Mouse (Mus musculus) forebrain, embryonic 13.5 days (tissue): ENCODE measurements around the gene Tmem234. TPM values are rescaled to one million over a fixed set of nuclear protein-coding genes. Genes with fewer than 3 reads are reported as not detected.
A peak's percentile ranks its signal among the peaks of the same experiment; 100 is the strongest.

Experiments used
- ATAC-seq: fragments of 200-750 bp; cut with Nextera tagmentation; 2 replicates; pipeline ENCODE4 v1.8.0; 2017
- H3K27ac ChIP-seq: fragments of 300-500 bp; sonication (generic); 2 replicates; pipeline ENCODE4 v1.5.1; 2015; ENCODE audit warnings: inconsistent platforms, mild to moderate bottlenecking, moderate library complexity
- H3K27me3 ChIP-seq: fragments of 300-500 bp; sonication (generic); 2 replicates; pipeline ENCODE4 v1.6.1; 2015; ENCODE audit warnings: mild to moderate bottlenecking, inconsistent platforms
- H3K36me3 ChIP-seq: fragments of 300-500 bp; sonication (generic); 2 replicates; pipeline ENCODE4 v1.6.1; 2015; ENCODE audit warnings: mild to moderate bottlenecking, inconsistent platforms; ENCODE audit not compliant: poor library complexity, severe bottlenecking
- H3K4me1 ChIP-seq: fragments of 300-500 bp; sonication (generic); 2 replicates; pipeline ENCODE4 v1.6.1; 2015; ENCODE audit warnings: inconsistent platforms
- H3K4me2 ChIP-seq: fragments of 300-500 bp; sonication (generic); 2 replicates; pipeline ENCODE4 v1.6.1; 2015; ENCODE audit warnings: inconsistent platforms, mild to moderate bottlenecking, moderate library complexity
- H3K4me3 ChIP-seq: fragments of 300-500 bp; sonication (generic); 2 replicates; pipeline ENCODE4 v1.5.1; 2015; ENCODE audit warnings: mild to moderate bottlenecking, inconsistent platforms
- H3K9ac ChIP-seq: fragments of 300-500 bp; sonication (generic); 2 replicates; pipeline ENCODE4 v1.6.1; 2015; ENCODE audit warnings: mild to moderate bottlenecking, inconsistent platforms
- H3K9me3 ChIP-seq: fragments of 300-500 bp; sonication (generic); replicated peaks from 2 replicates; pipeline ENCODE4 v1.6.1; 2016; ENCODE audit warnings: inconsistent platforms
- WGBS: fragments of 180-500 bp; shearing (Covaris S2); methylation state at CpG from one replicate; pipeline ENCODE4 v1.1.7; 2015; 5-methylcytosine and 5-hydroxymethylcytosine counted together
- polyA plus RNA-seq: library from polyadenylated mRNA; unstranded; fragments of >200 nt; fragmentation: Nextera tagmentation; extraction: Ambion mirVana; gene quantifications from 2 replicates; pipeline ENCODE4 v1.2.1, GENCODE M21; 2015

Gene Tmem234
- polyA plus RNA-seq, 1 experiment from 2014 or later: 186 TPM

- Histone ChIP-seq H3K4me1 (peaks cover 5% of the 10 kb centered on the region), H3K4me3 (peak overlapping the region; percentile 37; the same call in 1 of the 2 replicates), H3K27ac (no peak overlapping the region), H3K4me2 (peak overlapping the region; percentile 63), H3K9ac (0 out of 2 replicates have a peak overlapping the region, but pooled peaks have one; percentile 45), H3K27me3 (no peaks in the 10 kb centered on the region), H3K9me3 (no peaks in the 10 kb centered on the region), H3K36me3 (no peaks in the 10 kb centered on the region)
- ATAC-seq: no peak
- 87% methylated on average over 1 of the region's 1 CpGs for WGBS
These were observed 16.1 kb upstream of the Tmem234 start for GRCm38 (mm10) chr4:129584370-129584769.

GRCm38 (mm10) chr4:129584884-129585608, 15.4 kb upstream of the Tmem234 start:
- Histone ChIP-seq H3K4me2 (peak overlapping the region; percentile 63), H3K9me3 (no peaks in the 10 kb centered on the region), H3K4me1 (peaks cover 5% of the 10 kb centered on the region), H3K36me3 (0 out of 2 replicates have a peak, but pooled peaks cover under 1% of the 10 kb centered on the region), H3K27ac (no peak overlapping the region), H3K4me3 (peak overlapping the region; percentile 37), H3K9ac (peak overlapping the region; percentile 45), H3K27me3 (no peaks in the 10 kb centered on the region)
- ATAC-seq: peak; percentile 27; the same call in 1 of the 2 replicates
- 1% methylated on average over 36 of the region's 36 CpGs for WGBS

GRCm38 (mm10) chr4:129585773-129586172, 14.7 kb upstream of the Tmem234 start:
- Histone ChIP-seq H3K4me2 (peak overlapping the region; percentile 63; the same call in 1 of the 2 replicates), H3K27ac (no peak overlapping the region), H3K9ac (no peak overlapping the region), H3K4me3 (no peak overlapping the region), H3K36me3 (peaks cover 7% of the 10 kb centered on the region), H3K9me3 (no peaks in the 10 kb centered on the region), H3K4me1 (peaks cover 5% of the 10 kb centered on the region), H3K27me3 (no peaks in the 10 kb centered on the region)
- WGBS: 85% methylated on average over 9 of the region's 9 CpGs
- ATAC-seq: no peak

- 23% methylated on average over 1 of the region's 1 CpGs for WGBS
- no peaks in the 10 kb centered on the region for H3K9me3 ChIP-seq
- no peak overlapping the region for H3K9ac ChIP-seq
- H3K4me3 ChIP-seq: no peak overlapping the region
- H3K4me2 ChIP-seq: no peak overlapping the region
- no peak for ATAC-seq
- H3K4me1 ChIP-seq: peaks cover 5% of the 10 kb centered on the region
- no peak overlapping the region for H3K27ac ChIP-seq
- no peaks in the 10 kb centered on the region for H3K27me3 ChIP-seq
- H3K36me3 ChIP-seq: peaks cover 19% of the 10 kb centered on the region
These were observed 13.5 kb upstream of the Tmem234 start for GRCm38 (mm10) chr4:129586943-129587342.

- ATAC-seq: no peak
- H3K27ac ChIP-seq: no peak overlapping the region
- 86% methylated on average over 4 of the region's 4 CpGs for WGBS
These were observed 11.6 kb upstream of the Tmem234 start for GRCm38 (mm10) chr4:129588865-129589264.

DNA sequence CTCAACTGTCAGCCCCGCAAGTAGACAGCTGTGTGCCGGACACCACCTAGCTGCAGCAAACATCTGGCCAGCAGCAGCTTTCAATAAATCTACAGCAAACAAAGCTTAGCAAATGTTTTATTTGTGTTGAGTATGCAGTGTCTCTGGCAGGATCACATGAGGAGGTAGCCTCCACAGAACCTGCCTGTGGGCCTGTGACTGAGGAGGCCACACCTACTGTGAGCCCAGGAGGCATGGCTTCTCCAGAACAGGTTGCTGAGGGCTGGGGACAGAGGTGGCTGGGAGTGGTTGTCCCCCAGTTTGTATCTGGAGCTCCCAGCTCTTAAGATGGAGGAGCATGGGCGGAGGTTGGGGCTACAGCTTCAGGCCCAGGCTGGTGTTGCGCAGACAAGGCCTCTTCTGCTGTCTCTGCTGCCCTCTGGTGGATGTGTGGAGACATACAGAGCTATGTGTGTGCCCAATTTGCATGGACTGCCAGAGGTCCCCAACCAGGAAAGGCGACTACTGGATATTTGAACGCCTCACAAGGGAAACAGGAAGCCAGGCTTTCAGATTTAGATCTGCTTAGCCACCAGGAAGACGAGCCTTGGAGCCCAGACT, 8.1 kb downstream of the Tmem234 start:
- Histone ChIP-seq H3K9me3 (no peaks in the 10 kb centered on the region), H3K27ac (peak overlapping the region; percentile 45; the same call in 1 of the 2 replicates), H3K27me3 (no peaks in the 10 kb centered on the region), H3K4me3 (no peak overlapping the region), H3K4me2 (no peak overlapping the region), H3K9ac (no peak overlapping the region), H3K36me3 (peaks cover 55% of the 10 kb centered on the region), H3K4me1 (no peaks in the 10 kb centered on the region)
- ATAC-seq: peak; percentile 80
- 35% methylated on average over 7 of the region's 7 CpGs for WGBS

More at GRCm38 (mm10) chr4:129588865-129589264, 11.6 kb upstream of the Tmem234 start:
- Histone ChIP-seq H3K4me3 (no peak overlapping the region), H3K9me3 (no peaks in the 10 kb centered on the region), H3K4me1 (peaks cover 5% of the 10 kb centered on the region), H3K27me3 (no peaks in the 10 kb centered on the region), H3K36me3 (peaks cover 38% of the 10 kb centered on the region), H3K4me2 (no peak overlapping the region), H3K9ac (no peak overlapping the region)

DNA sequence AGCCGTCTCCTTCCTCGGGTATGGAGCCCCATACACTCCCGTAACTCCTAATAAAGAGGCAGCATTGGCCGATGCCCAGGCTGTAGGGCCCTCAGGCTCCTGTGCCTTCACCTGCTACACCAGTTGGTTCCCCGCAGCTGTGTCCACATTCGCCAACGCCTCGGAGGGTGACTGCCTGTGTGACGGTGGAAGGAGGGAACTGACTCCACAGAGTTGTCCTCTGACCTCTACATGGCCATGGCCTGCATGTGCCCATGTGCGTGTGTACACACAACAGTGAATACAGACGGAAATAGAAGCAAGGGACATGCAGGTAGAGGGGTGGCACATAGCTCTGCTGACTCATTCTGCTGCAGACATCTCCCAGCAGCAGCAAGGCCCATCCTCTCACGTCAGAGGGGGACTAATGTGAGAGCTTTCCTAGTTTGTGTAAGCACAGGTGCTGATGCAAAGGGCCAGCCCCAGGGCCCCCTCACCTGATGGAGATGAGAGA, 8.7 kb downstream of the Tmem234 start:
- 83% methylated on average over 12 of the region's 12 CpGs for WGBS
- ATAC-seq: no peak
- Histone ChIP-seq H3K36me3 (peaks cover 48% of the 10 kb centered on the region), H3K27me3 (no peaks in the 10 kb centered on the region), H3K4me3 (no peak overlapping the region), H3K27ac (no peak overlapping the region), H3K9me3 (no peaks in the 10 kb centered on the region), H3K9ac (no peak overlapping the region), H3K4me1 (0 out of 2 replicates have a peak, but pooled peaks cover 3% of the 10 kb centered on the region), H3K4me2 (no peak overlapping the region)

GRCm38 (mm10) chr4:129610026-129610425, 9.6 kb downstream of the Tmem234 start:
- 75% methylated on average over 4 of the region's 4 CpGs for WGBS
- no peak overlapping the region for H3K9ac ChIP-seq

GRCm38 (mm10) chr4:129610472-129610871, 10.0 kb downstream of the Tmem234 start:
- WGBS: 80% methylated on average over 4 of the region's 4 CpGs
- Histone ChIP-seq H3K36me3 (peaks cover 38% of the 10 kb centered on the region), H3K27me3 (no peaks in the 10 kb centered on the region), H3K4me1 (0 out of 2 replicates have a peak, but pooled peaks cover 4% of the 10 kb centered on the region), H3K9me3 (no peaks in the 10 kb centered on the region), H3K4me3 (no peak overlapping the region), H3K4me2 (no peak overlapping the region), H3K27ac (no peak overlapping the region), H3K9ac (no peak overlapping the region)
- no peak for ATAC-seq

More at GRCm38 (mm10) chr4:129610026-129610425, 9.6 kb downstream of the Tmem234 start:
- H3K4me1 ChIP-seq: 0 out of 2 replicates have a peak, but pooled peaks cover 4% of the 10 kb centered on the region
- H3K27ac ChIP-seq: no peak overlapping the region
- H3K4me3 ChIP-seq: no peak overlapping the region
- ATAC-seq: no peak
- H3K9me3 ChIP-seq: no peaks in the 10 kb centered on the region
- H3K4me2 ChIP-seq: no peak overlapping the region
- H3K36me3 ChIP-seq: peaks cover 40% of the 10 kb centered on the region
- H3K27me3 ChIP-seq: no peaks in the 10 kb centered on the region

- Histone ChIP-seq H3K4me2 (no peak within 1 kb of the TSS), H3K36me3 (peaks cover 28% of the 10 kb centered on the region), H3K9me3 (no peaks in the 10 kb centered on the region), H3K9ac (no peak within 1 kb of the TSS; the same call in 1 of the 2 replicates), H3K4me3 (no peak within 1 kb of the TSS), H3K27me3 (no peaks in the 10 kb centered on the region), H3K4me1 (peaks cover 16% of the 10 kb centered on the region), H3K27ac (no peak within 1 kb of the TSS)
- WGBS: 82% methylated on average over 6 of the region's 6 CpGs
- no peak for ATAC-seq
These were observed 13.6 kb downstream of the Tmem234 start, which contains the start of gene Dcdc2b for GRCm38 (mm10) chr4:129614093-129614492. TSS of gene Dcdc2b (minus strand) at chr4:129614257.

DNA sequence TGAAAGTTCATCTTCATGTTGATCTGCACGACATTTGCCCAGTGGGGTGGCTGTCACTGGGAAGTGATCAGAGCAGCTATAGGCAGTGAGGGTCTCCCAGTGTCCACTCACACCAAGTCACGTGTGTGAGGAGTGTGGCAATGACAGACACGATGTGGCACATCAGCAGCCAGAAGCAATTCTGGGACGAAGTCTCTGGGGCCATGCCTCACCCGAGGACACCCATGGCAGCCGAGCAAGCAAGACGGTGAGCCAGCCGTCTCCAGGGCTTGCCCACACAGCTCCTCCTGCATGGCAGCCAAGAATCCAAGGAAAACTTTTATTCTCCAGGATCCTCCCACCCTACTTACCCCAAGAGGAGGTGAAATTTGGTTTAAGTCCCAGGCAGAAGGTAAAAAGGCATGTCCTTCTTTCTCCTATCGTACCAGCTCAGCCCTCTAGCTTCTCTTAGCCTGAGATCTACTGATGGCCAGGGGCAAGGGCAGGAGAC, 15.4 kb downstream of the Tmem234 start:
- peaks cover 24% of the 10 kb centered on the region for H3K36me3 ChIP-seq
- H3K9me3 ChIP-seq: no peaks in the 10 kb centered on the region
- H3K4me1 ChIP-seq: peaks cover 16% of the 10 kb centered on the region
- H3K4me3 ChIP-seq: no peak overlapping the region
- no peak overlapping the region for H3K27ac ChIP-seq
- WGBS: 88% methylated on average over 9 of the region's 9 CpGs
- no peak overlapping the region for H3K9ac ChIP-seq
- no peak for ATAC-seq
- no peaks in the 10 kb centered on the region for H3K27me3 ChIP-seq
- H3K4me2 ChIP-seq: no peak overlapping the region

GRCm38 (mm10) chr4:129616631-129617030, 16.2 kb downstream of the Tmem234 start:
- H3K4me1 ChIP-seq: peaks cover 22% of the 10 kb centered on the region
- ATAC-seq: no peak
- no peak overlapping the region for H3K4me2 ChIP-seq
- no peak overlapping the region for H3K27ac ChIP-seq
- no peaks in the 10 kb centered on the region for H3K27me3 ChIP-seq
- no peaks in the 10 kb centered on the region for H3K9me3 ChIP-seq
- 95% methylated on average over 3 of the region's 3 CpGs for WGBS
- no peak overlapping the region for H3K4me3 ChIP-seq
- H3K9ac ChIP-seq: no peak overlapping the region; the same call in 1 of the 2 replicates
- H3K36me3 ChIP-seq: peaks cover 24% of the 10 kb centered on the region
